In the genomic region with DNA sequence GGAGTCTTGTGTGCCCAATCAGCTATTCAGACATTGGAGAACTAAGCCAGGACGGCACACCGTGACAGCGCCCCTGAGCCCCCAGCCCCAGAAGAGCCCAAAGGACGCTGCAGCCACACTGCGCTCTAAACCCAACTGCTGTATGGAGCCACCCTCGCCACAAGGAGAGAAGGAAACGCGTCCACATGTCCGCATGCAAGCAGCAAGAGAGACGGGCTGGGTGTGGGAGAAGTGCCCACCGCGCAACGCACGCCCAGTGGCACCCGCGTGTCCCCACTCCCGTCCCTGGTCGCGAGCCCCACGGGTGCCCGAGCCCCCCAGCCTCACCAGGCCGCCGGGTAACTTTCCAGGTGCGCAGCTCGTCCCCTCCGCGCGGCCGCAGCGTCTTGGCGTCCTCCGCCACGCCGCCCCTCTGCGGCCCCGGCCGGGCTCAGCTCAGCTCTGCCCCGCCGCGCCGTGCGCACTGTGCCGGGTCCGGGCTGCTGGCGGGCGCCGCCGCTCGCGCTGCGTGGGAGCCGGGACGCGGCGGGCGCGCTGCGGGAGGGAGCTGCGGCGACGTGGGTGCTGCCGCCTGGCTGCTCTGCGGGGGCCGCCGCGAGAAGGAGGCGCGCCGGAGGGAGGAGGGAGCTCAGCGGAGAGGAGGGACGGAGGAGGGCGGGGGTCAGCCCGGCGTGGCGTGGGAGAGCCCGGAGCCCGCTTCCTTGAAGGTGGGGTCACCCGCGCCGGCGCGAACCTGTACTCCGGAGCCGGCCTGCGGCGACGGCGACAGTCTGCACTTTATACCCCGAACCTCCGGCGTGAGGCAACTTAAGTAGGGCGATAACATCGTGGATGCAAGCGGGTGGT, we compare ENCODE assay signal across 9 mouse cellular contexts. TPM values are rescaled to one million over a fixed set of nuclear protein-coding genes. Genes with fewer than 3 reads are reported as not detected.
DNase-seq lines count a peak whose midpoint lies in the region; ATAC-seq lines count a peak whose summit lies in the region.
"Had no signal": no experiment of that assay in that cellular context is flagged by ENCODE, and none has a peak within 500 bp of the region (broad histone marks: within the 10 kb centered on the region; RNA-seq: fewer than 3 reads in every experiment).

A gene (minus strand): TSS at position 756 of the 846 bp plus-strand sequence.

- H3K27ac ChIP-seq in kidney, embryonic 14.5 days (ENCODE audit: low read depth, low read length) = no peak within 1 kb of the TSS
- no peak within 1 kb of the TSS for H3K27ac ChIP-seq in heart, embryonic 16.5 days (ENCODE audit: low read length)
- H3K27ac ChIP-seq: macrophage had no signal

- H3K27me3 ChIP-seq in kidney, embryonic 14.5 days (ENCODE audit: control insufficient read depth, insufficient read depth, low read length) = peaks cover 24% of the 10 kb centered on the region
- peaks cover 52% of the 10 kb centered on the region for H3K27me3 ChIP-seq in heart, embryonic 16.5 days (ENCODE audit: control insufficient read depth, insufficient read depth, low read length)

- no peaks in the 10 kb centered on the region for H3K36me3 ChIP-seq in kidney, embryonic 14.5 days (ENCODE audit: control insufficient read depth, insufficient read depth, low read length)
- H3K36me3 ChIP-seq in heart, embryonic 16.5 days (ENCODE audit: control insufficient read depth, insufficient read depth) = no peaks in the 10 kb centered on the region

- ATAC-seq in kidney, embryonic 14.5 days (ENCODE audit: low FRiP score, low TSS enrichment) = peak; percentile 87
- 0 out of 2 replicates have a peak, but pooled peaks have one; percentile 6 for ATAC-seq in heart, embryonic 16.5 days (replicated peaks; ENCODE audit: extremely low read depth, insufficient read depth, low FRiP score)
- no peak for ATAC-seq in megakaryocyte progenitor cell, adult 5-6 weeks (replicated peaks; ENCODE audit: poor library complexity)

- under 1% methylated on average over 64 of the region's 94 CpGs for WGBS in kidney, embryonic 14.5 days
- under 1% methylated on average over 93 of the region's 94 CpGs for WGBS in heart, embryonic 16.5 days

- DNase-seq in kidney, adult 18-20 months = no peak
- DNase-seq in embryo, embryonic 11.5 days (ENCODE audit: low read depth, low spot score) = peak; percentile 13
- peak; percentile 16 to 23 for DNase-seq in layer of hippocampus, postnatal 14 days (ENCODE audit: low spot score in 2 of 2)
- peak; percentile 11 for DNase-seq in lung, postnatal 14 days
- DNase-seq in right cerebral cortex, postnatal 4 days = peak; percentile 53

- peaks cover 3% of the 10 kb centered on the region; the same call in 1 of the 2 replicates for H3K4me1 ChIP-seq in kidney, embryonic 14.5 days (ENCODE audit: control insufficient read depth, insufficient read depth, low read length)
- peaks cover 4% of the 10 kb centered on the region; the same call in 1 of the 2 replicates for H3K4me1 ChIP-seq in heart, embryonic 16.5 days (ENCODE audit: control insufficient read depth, insufficient read depth, low read length)

- no peaks in the 10 kb centered on the region for H3K9me3 ChIP-seq in kidney, embryonic 14.5 days (ENCODE audit: control insufficient read depth, low read length)
- no peaks in the 10 kb centered on the region for H3K9me3 ChIP-seq in heart, embryonic 16.5 days (replicated peaks; ENCODE audit: control insufficient read depth, low read length)

- peak within 1 kb of the TSS; percentile 75 for H3K4me3 ChIP-seq in kidney, embryonic 14.5 days (ENCODE audit: low read length)
- peak within 1 kb of the TSS; percentile 68 for H3K4me3 ChIP-seq in heart, embryonic 16.5 days (ENCODE audit: low read length)

- H3K9ac ChIP-seq in kidney, embryonic 14.5 days (ENCODE audit: low read depth, low read length) = peak within 1 kb of the TSS; percentile 72
- peak within 1 kb of the TSS; percentile 66 for H3K9ac ChIP-seq in heart, embryonic 16.5 days (ENCODE audit: low read length)

- H3K4me2 ChIP-seq in kidney, embryonic 14.5 days (replicated peaks; ENCODE audit: low read depth, low read length) = peak within 1 kb of the TSS; percentile 97
- H3K4me2 ChIP-seq in heart, embryonic 16.5 days (ENCODE audit: low read depth, low read length) = peak within 1 kb of the TSS; percentile 99

RNA-seq across cellular contexts. Expression of the gene that starts here (rescaled TPM):
- polyA plus RNA-seq in kidney, embryonic 14.5 days (2014; fragmentation: Nextera tagmentation; extraction: Ambion mirVana) = 2.2 and 2.3 TPM in 2 replicates
- polyA plus RNA-seq in heart, embryonic 16.5 days (2015; fragmentation: Nextera tagmentation; extraction: Ambion mirVana) = 0.26 and 0.27 TPM in 2 replicates
- 1 to 10 TPM; 2.4 to 3.3 TPM for total RNA-seq in layer of hippocampus, postnatal 14 days (2021)
- total RNA-seq in megakaryocyte progenitor cell, adult 5-6 weeks (2015) = not detected in 2 replicates
- not detected in 2 replicates for total RNA-seq in megakaryocyte progenitor cell, adult 5-6 weeks (2017)
- polyA plus RNA-seq: macrophage had no signal

Comparison
In these comparisons a context has a peak if more than half of its experiments do, and no peak if none do; other contexts are left out.
1. Peak in ATAC-seq, H3K4me3 ChIP-seq, H3K9ac ChIP-seq and H3K4me2 ChIP-seq in heart, embryonic 16.5 days; RNA of the gene not detected or under 1 TPM.